Comparison of ENCODE assay signal across 8 mouse cellular contexts in the genomic region with DNA sequence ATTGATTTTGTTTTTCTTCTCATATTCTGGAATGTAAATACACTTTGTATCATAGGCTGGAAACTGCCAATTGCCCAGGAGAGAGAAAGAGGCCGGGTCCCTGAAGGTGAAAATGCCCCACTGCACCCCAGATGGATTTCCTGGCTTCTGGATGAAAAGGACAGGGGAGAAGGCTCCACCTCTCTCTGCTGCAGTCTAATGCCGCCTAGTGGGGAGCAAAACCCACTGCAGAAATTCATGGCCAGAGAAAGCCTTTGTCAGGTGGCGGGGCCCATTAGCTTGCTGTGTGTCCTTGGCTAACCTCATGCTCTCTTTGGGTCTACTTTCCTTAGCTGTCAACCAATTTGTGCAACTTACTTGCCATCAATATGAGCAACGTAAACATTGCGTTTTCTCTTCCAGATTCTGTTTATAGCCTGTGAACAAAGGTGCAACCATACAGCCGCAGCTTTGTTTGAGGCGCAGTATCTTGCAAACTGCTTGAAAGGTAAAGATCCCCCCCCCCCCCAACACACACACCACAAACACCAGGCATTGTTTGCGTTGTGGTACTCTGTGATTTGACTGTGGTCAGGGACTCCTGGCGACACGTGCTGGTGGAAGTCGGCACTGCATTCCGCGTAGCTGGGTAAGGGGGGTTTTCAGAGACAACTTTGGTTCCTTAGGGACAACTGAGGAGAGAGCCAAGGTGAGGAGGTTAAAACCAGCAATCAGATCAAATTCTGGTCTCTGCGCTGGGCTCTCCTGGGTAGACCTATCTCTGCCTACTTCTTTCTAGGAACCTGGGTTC. TPM values are rescaled to one million over a fixed set of nuclear protein-coding genes. Genes with fewer than 3 reads are reported as not detected.
DNase-seq lines count a peak whose midpoint lies in the region; ATAC-seq and TF ChIP-seq lines count a peak whose summit lies in the region.

No protein-coding gene starts in this region.

- ATAC-seq in kidney, embryonic 15.5 days (replicated peaks; ENCODE audit: low FRiP score), result no peak
- peak; percentile 28 for ATAC-seq in activated CD4-positive, CD25-positive, alpha-beta regulatory T cell, adult 4 months
- no peak for ATAC-seq in liver, embryonic 14.5 days (ENCODE audit: insufficient read depth)

- dilution Hi-C loops in CH12.LX (cut with MboI; ENCODE audit: extremely low pct_ligation_motif_present, extremely low pct_unique_long_range_greater_than_20kb, low sequenced_read_pairs), result loop anchor here (25.0 kb wide), 1 partner anchor 212 kb away; no protein-coding TSS in a partner anchor

- no peak overlapping the region for H3K27ac ChIP-seq in kidney, embryonic 15.5 days
- H3K27ac ChIP-seq in CH12.LX (ENCODE audit: insufficient read depth, low read depth), result no peak overlapping the region
- no peak overlapping the region for H3K27ac ChIP-seq in liver, embryonic 14.5 days

- peak; percentile 59 for DNase-seq in kidney, adult 11 months
- peak; percentile 48 for DNase-seq in CH12.LX (ENCODE audit: extremely low read depth)
- DNase-seq in liver, embryonic 14.5 days (ENCODE audit: low read depth in 3 of 3, low spot score in 3 of 3), result no peak
- no peak for DNase-seq in right cerebral cortex, postnatal 36 days (ENCODE audit: low spot score in 2 of 2)
- DNase-seq in right cerebral cortex, postnatal 14 days, result no peak
- no peak for DNase-seq in cerebellum, adult 11 months

- H3K79me2 ChIP-seq in CH12.LX (replicated peaks; ENCODE audit: control insufficient read depth, extremely low read depth, insufficient read depth, poor library complexity, severe bottlenecking), result no peaks in the 10 kb centered on the region

- peak; percentile 41 to 82; a peak in 3 of 4 replicates for TF ChIP-seq CTCF in CH12.LX (conservative IDR thresholded peaks at IDR 0.05 in 1 of 2, IDR thresholded peaks at IDR 0.05 in 1 of 2; ENCODE audit: low read depth in 2 of 2, low read length in 2 of 2)
- peak; percentile 83 for TF ChIP-seq CTCF in liver, embryonic 14.5 days (IDR thresholded peaks at IDR 0.05; ENCODE audit: low read depth)

- no peak overlapping the region for H3K9ac ChIP-seq in kidney, embryonic 15.5 days
- no peak overlapping the region for H3K9ac ChIP-seq in CH12.LX (ENCODE audit: insufficient read depth, low read depth)
- no peak overlapping the region for H3K9ac ChIP-seq in liver, embryonic 14.5 days (replicated peaks)

- no peak for TF ChIP-seq EP300 in CH12.LX (IDR thresholded peaks at IDR 0.05; ENCODE audit: low read length)
- TF ChIP-seq EP300 in liver, embryonic 14.5 days (IDR thresholded peaks at IDR 0.05; ENCODE audit: low read depth), result no peak

- H3K9me3 ChIP-seq in kidney, embryonic 15.5 days (replicated peaks), result no peaks in the 10 kb centered on the region
- peaks cover 14% of the 10 kb centered on the region for H3K9me3 ChIP-seq in CH12.LX (replicated peaks; ENCODE audit: low read length)
- no peaks in the 10 kb centered on the region for H3K9me3 ChIP-seq in liver, embryonic 14.5 days (ENCODE audit: control insufficient read depth, low read length)

- peaks cover 10% of the 10 kb centered on the region for H3K4me1 ChIP-seq in kidney, embryonic 15.5 days
- H3K4me1 ChIP-seq in CH12.LX (ENCODE audit: control insufficient read depth in 1 of 2, insufficient read depth in 2 of 2), result peaks cover 7 to 30% of the 10 kb centered on the region in 2 experiments
- peaks cover 20 to 23% of the 10 kb centered on the region in 2 experiments for H3K4me1 ChIP-seq in liver, embryonic 14.5 days (replicated peaks; ENCODE audit: control insufficient read depth in 2 of 2, insufficient read depth in 2 of 2, low read length in 1 of 2)

- H3K27me3 ChIP-seq in kidney, embryonic 15.5 days, result no peaks in the 10 kb centered on the region
- peaks cover 37% of the 10 kb centered on the region for H3K27me3 ChIP-seq in CH12.LX (replicated peaks)
- H3K27me3 ChIP-seq in liver, embryonic 14.5 days (ENCODE audit: control insufficient read depth, insufficient read depth, low read length), result no peaks in the 10 kb centered on the region; the same call in 1 of the 2 replicates

- WGBS in kidney, embryonic 15.5 days, result 38% methylated on average over 14 of the region's 14 CpGs
- WGBS in liver, embryonic 14.5 days (ENCODE audit: insufficient replicate concordance), result 33% methylated on average over 14 of the region's 14 CpGs

- H3K4me3 ChIP-seq in kidney, embryonic 15.5 days (replicated peaks), result no peak overlapping the region
- no peak overlapping the region for H3K4me3 ChIP-seq in CH12.LX (replicated peaks in 1 of 3; ENCODE audit: low read depth in 2 of 3, low read length in 2 of 3, poor library complexity in 1 of 3)
- H3K4me3 ChIP-seq in liver, embryonic 14.5 days (ENCODE audit: insufficient read depth in 1 of 2, low read depth in 2 of 2, low read length in 2 of 2), result no peak overlapping the region

- in situ Hi-C loops in CH12.LX (cut with MboI; ENCODE audit: low pct_ligation_motif_present, low pct_unique_long_range_greater_than_20kb, low sequenced_read_pairs), result loop anchor here (5.0 kb wide), 2 partner anchors 33 to 143 kb away; no protein-coding TSS in a partner anchor

- H3K36me3 ChIP-seq in kidney, embryonic 15.5 days, result no peaks in the 10 kb centered on the region
- H3K36me3 ChIP-seq in CH12.LX (replicated peaks in 1 of 2; ENCODE audit: control insufficient read depth in 1 of 2, insufficient read depth in 1 of 2, low read length in 1 of 2), result no peaks in the 10 kb centered on the region
- no peaks in the 10 kb centered on the region for H3K36me3 ChIP-seq in liver, embryonic 14.5 days (replicated peaks; ENCODE audit: control insufficient read depth, insufficient read depth, low read depth)

- H3K4me2 ChIP-seq in kidney, embryonic 15.5 days, result no peak overlapping the region
- H3K4me2 ChIP-seq in CH12.LX (ENCODE audit: insufficient read depth, low read depth, poor library complexity, severe bottlenecking), result no peak overlapping the region
- H3K4me2 ChIP-seq in liver, embryonic 14.5 days (ENCODE audit: low read depth), result no peak overlapping the region

- peak; percentile 71 for TF ChIP-seq RAD21 in CH12.LX (IDR thresholded peaks at IDR 0.05; ENCODE audit: low read depth, low read length)

- no peak for TF ChIP-seq POLR2A in CH12.LX (IDR thresholded peaks at IDR 0.05; ENCODE audit: low read depth, low read length)

TF ChIP-seq in CH12.LX, 34 proteins besides CTCF, POLR2A, EP300 and RAD21:
- TF ChIP-seq TBP (conservative IDR thresholded peaks at IDR 0.05; ENCODE audit: low read depth, low read length) (no peak), UBTF (IDR thresholded peaks at IDR 0.05; ENCODE audit: low read depth, low read length) (no peak), SIN3A (IDR thresholded peaks at IDR 0.05; ENCODE audit: low read length) (0 out of 2 replicates have a peak, but pooled peaks have one; percentile 21), ZNF384 (IDR thresholded peaks at IDR 0.05; ENCODE audit: low read depth, low read length) (no peak), JUN (IDR thresholded peaks at IDR 0.05; ENCODE audit: insufficient read depth, low read depth, low read length) (no peak), SMC3 (IDR thresholded peaks at IDR 0.05; ENCODE audit: low read depth, low read length) (peak; percentile 78), HCFC1 (IDR thresholded peaks at IDR 0.05; ENCODE audit: low read depth, low read length) (no peak), BHLHE40 (IDR thresholded peaks at IDR 0.05; ENCODE audit: low read depth, low read length) (peak; percentile 48), ZC3H11A (IDR thresholded peaks at IDR 0.05; ENCODE audit: low read depth, low read length) (peak; percentile 5; the same call in 1 of the 2 replicates)

RNA-seq across cellular contexts. Expression of a gene that starts 13.4 kb away (rescaled TPM):
- polyA plus RNA-seq in kidney, embryonic 15.5 days (2015; fragmentation: Nextera tagmentation; extraction: Ambion mirVana), result 5.1 and 5.7 TPM in 2 replicates
- total RNA-seq in CH12.LX (2012; rRNA removed) (2.3 and 6.2 TPM in 2 replicates), CH12.LX (2014; rRNA removed) (0.19 TPM in 1 of 2 replicates, not detected in the other)
- polyA plus RNA-seq in CH12.LX (2012; ENCODE audit: insufficient read length, low read depth), result 0.24 TPM in 1 of 2 replicates, not detected in the other
- 1 to 10 TPM in 1 of 2 experiments, under 1 TPM in 1; 0.32 to 2.6 TPM for polyA plus RNA-seq in activated CD4-positive, CD25-positive, alpha-beta regulatory T cell, adult 4 months (2017; shearing (Covaris generic))
- 5.4 and 17.2 TPM in 2 replicates for polyA plus RNA-seq in liver, embryonic 14.5 days (2012; rRNA removed)
- polyA plus RNA-seq in liver, embryonic 14.5 days (2014; fragmentation: Nextera tagmentation; extraction: Ambion mirVana), result 12.8 and 13.2 TPM in 2 replicates

RNA-seq across cellular contexts. Expression of a gene that starts 14.0 kb away (rescaled TPM):
- polyA plus RNA-seq in kidney, embryonic 15.5 days (2015; fragmentation: Nextera tagmentation; extraction: Ambion mirVana), result 12.1 and 12.8 TPM in 2 replicates
- total RNA-seq in CH12.LX (2012; rRNA removed) (10.3 and 15.0 TPM in 2 replicates), CH12.LX (2014; rRNA removed) (not detected in 2 replicates)
- polyA plus RNA-seq in CH12.LX (2012; ENCODE audit: insufficient read length, low read depth), result 2.4 TPM in 1 of 2 replicates, not detected in the other
- polyA plus RNA-seq in activated CD4-positive, CD25-positive, alpha-beta regulatory T cell, adult 4 months (2017; shearing (Covaris generic)), result not detected
- polyA plus RNA-seq in liver, embryonic 14.5 days (2012; rRNA removed), result not detected in 2 replicates
- 0.96 and 2.1 TPM in 2 replicates for polyA plus RNA-seq in liver, embryonic 14.5 days (2014; fragmentation: Nextera tagmentation; extraction: Ambion mirVana)

RNA-seq across cellular contexts. Expression of a gene that starts 14.3 kb away (rescaled TPM):
- polyA plus RNA-seq in kidney, embryonic 15.5 days (2015; fragmentation: Nextera tagmentation; extraction: Ambion mirVana), result 47.3 and 48.1 TPM in 2 replicates
- 30.9 and 31.0 TPM in 2 replicates for total RNA-seq in CH12.LX (2012; rRNA removed)
- 25.1 and 27.9 TPM in 2 replicates for total RNA-seq in CH12.LX (2014; rRNA removed)
- 29.4 and 29.5 TPM in 2 replicates for polyA plus RNA-seq in CH12.LX (2012; ENCODE audit: insufficient read length, low read depth)
- polyA plus RNA-seq in activated CD4-positive, CD25-positive, alpha-beta regulatory T cell, adult 4 months (2017; shearing (Covaris generic)), result 10 to 100 TPM; 12.6 to 13.5 TPM
- polyA plus RNA-seq in liver, embryonic 14.5 days (2012; rRNA removed), result 14.6 and 15.1 TPM in 2 replicates
- polyA plus RNA-seq in liver, embryonic 14.5 days (2014; fragmentation: Nextera tagmentation; extraction: Ambion mirVana), result 12.3 and 12.4 TPM in 2 replicates

RNA-seq across cellular contexts. Expression of a gene that starts 43.4 kb away (rescaled TPM):
- polyA plus RNA-seq in kidney, embryonic 15.5 days (2015; fragmentation: Nextera tagmentation; extraction: Ambion mirVana), result 284 and 313 TPM in 2 replicates
- total RNA-seq in CH12.LX (2012; rRNA removed) (126 TPM in 2 replicates), CH12.LX (2014; rRNA removed) (84.0 and 92.8 TPM in 2 replicates)
- 157 and 184 TPM in 2 replicates for polyA plus RNA-seq in CH12.LX (2012; ENCODE audit: insufficient read length, low read depth)
- 100 to 1,000 TPM; 308 to 398 TPM for polyA plus RNA-seq in activated CD4-positive, CD25-positive, alpha-beta regulatory T cell, adult 4 months (2017; shearing (Covaris generic))
- polyA plus RNA-seq in liver, embryonic 14.5 days (2012; rRNA removed), result 75.0 and 75.9 TPM in 2 replicates
- 145 and 158 TPM in 2 replicates for polyA plus RNA-seq in liver, embryonic 14.5 days (2014; fragmentation: Nextera tagmentation; extraction: Ambion mirVana)

Comparison
In these comparisons a context has a peak if more than half of its experiments do, and no peak if none do; other contexts are left out.
1. DNase-seq: peak in kidney, adult 11 months (single experiment) and CH12.LX (single experiment); none in liver, embryonic 14.5 days (0 of 3), right cerebral cortex, postnatal 36 days (0 of 2), right cerebral cortex, postnatal 14 days (single experiment) and cerebellum, adult 11 months (single experiment).